Mouse (Mus musculus) urinary bladder, postnatal 4 days (tissue): ENCODE measurements around the gene Pnp.
"Not testable (repeated sequence)": the region's sequence is repeated elsewhere in the genome, so short reads cannot be mapped to it uniquely, and the experiment has no call there.

ENCODE experiments used
- DNase-seq, 2 experiments: peaks; one replicate each; pipeline ENCODE4 v3.0.0; 2021 to 2022; ENCODE audit warnings: low spot score in 2 of 2

The Pnp gene

DNA sequence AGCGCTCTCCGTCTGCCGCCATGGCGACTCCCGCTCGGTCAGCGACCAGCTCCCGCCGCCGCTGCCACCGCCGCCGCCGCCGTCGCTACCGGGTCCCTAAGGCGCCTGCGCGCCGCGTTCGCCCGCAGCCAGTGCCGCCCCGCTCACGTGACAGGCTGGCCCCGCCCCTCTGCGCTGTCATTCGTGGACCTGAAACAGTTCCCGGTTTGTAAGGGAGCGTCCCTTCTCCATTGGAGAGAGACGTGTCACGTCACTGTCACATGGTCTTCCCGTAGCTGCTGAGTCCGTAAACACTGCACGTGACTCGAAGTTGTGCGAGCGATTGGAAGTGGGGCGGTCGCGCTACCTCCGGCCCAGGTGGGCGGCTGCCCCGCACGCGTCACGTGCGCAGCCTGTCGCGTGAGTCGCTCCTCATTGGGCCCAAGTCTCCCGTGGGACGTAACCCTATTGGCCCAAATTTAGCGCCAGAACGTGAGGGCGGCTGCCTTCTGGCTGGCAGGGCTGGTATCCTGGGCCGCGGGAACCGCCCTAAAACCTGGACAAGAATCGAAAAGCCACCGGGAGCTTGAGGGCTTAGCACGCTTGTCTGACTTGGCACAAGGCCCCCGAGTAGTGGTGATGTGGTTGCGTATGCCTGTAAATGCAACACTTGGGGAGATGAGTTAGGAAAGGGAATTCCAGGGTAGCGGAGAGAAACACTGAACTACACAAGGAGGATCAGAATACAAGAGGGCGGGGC lies at the start of gene Pnp, which contains the start of gene Pip4p1:
Pnp (plus strand) TSS at position 329 of the 739 bp plus-strand sequence.
Pip4p1 (minus strand) TSS at position 103 of the 739 bp plus-strand sequence.
- peak; percentile 96 to 99 for DNase-seq

- no peak for DNase-seq
These were observed 39.3 kb upstream of the Pnp start for GRCm38 (mm10) chr14:50891621-50892020.

DNA sequence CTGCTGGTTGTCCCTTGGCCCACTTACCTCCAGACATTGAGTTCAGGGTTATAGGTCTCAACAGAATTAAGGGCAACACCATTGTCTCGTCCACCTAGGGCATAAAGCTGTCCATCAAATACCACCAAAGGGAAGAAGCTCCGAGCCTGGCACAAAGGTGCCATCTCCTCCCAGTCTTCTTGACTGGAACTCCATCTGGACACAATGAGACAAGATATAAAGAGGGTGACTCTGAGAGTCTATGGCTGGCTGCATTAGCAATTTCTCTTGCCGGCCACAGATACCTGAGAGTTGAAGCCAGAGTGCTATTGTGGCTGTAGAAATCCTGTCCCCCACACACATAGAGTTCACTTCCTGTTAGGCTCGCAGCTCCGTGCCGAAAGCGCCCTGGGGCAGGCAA lies 38.8 kb upstream of the Pnp start:
- DNase-seq = no peak

DNA sequence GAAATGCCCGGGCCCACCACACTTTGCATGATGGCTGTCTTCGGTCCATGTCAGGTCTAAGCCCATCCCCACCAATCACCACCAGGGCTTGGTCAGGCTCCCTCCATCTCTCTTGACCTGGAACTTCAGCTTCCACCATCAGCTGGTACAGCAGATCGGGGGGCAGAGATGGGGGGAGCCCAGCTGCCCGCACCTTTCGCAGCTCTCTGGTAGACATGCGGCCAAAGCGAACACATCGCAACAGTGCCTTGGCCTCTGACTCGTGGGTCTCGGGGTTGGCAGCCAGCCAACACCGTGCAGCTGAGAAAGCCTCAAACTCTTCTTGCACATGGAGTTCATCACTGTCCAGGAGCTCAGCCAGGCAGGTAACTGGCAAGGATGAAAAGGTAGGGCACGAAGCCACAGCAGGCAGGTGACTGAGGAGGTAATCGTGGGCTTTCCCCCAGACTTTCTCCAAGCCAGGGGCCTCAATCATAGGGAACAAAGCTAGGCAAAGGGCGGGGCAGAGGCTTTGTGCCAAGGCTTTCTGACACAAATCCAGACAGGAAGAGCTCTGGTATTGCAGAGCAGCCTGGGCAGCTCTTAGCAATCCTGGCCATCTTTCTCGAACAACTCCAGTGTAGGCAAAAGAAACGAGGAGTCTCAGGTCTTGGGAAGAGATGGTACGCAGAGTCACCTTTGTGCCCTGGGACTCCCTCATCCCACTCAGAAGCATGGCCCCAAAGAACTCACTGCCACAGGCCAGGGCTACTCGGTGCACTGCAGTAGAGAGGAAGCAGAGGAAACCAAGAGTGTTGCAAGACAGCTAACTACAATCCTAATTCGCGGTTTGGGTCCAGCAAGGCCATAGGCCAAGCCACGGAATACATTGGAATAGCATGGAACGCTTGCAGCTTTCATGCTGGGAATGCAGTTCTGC lies 38.1 kb upstream of the Pnp start:
- DNase-seq = no peak

DNA sequence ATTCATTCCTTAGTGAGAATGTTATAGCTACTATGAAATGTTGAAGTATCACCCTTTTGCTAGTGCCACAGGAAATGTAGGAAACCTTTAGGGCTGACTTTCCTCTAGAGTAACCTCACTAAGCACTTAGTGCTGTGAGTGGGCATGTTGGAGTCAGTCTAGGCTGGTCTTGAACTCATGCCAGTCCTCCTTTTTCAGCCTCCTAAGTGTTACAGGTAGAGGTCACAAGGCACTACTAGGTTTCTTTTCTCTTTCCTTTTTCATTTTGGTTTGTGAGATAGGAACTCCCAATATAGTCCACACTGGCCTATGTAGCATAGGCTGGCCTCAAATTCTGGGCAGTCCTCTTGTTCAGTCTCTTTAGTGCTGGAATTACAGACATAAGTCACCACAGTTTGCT lies 35.5 kb upstream of the Pnp start:
- DNase-seq = no peak

DNA sequence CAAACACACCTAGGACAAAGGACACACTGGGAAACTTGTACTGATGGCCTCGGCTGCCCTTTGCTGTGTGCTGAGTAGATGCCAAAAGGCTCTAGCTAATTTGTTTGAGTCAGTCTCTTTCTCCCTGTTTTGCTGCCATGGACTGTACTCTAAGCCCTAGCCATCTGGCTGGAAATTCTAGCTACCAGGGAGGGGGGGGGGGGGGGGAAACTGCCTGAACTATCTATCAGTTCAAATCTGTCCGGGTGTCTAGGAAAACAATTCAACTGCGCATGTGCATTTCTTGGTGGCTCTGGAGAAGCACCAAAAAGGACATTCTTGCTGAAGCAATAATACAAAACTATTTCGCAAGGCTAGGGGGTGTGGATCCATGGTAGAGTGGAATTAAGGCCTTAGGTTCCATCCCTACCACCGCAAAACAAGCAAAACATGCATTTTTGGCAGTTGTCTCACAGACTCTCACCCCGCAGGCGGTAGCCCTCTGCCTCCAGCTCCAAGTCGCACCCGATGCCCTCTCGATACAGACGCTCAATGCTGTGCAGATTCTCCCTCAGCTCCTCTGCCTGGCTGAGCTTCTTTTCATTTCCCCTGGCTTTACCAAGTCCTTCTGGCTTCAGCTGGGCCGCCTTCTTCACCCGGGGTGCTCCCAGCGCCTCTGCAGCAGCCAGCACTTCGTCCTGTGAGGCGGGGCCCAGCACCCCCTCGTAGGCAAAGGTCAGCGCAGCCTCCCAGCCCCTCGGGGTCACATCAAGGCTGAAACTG lies 34.7 kb upstream of the Pnp start:
- DNase-seq = peak in 1 of 2 experiments; percentile 31

DNA sequence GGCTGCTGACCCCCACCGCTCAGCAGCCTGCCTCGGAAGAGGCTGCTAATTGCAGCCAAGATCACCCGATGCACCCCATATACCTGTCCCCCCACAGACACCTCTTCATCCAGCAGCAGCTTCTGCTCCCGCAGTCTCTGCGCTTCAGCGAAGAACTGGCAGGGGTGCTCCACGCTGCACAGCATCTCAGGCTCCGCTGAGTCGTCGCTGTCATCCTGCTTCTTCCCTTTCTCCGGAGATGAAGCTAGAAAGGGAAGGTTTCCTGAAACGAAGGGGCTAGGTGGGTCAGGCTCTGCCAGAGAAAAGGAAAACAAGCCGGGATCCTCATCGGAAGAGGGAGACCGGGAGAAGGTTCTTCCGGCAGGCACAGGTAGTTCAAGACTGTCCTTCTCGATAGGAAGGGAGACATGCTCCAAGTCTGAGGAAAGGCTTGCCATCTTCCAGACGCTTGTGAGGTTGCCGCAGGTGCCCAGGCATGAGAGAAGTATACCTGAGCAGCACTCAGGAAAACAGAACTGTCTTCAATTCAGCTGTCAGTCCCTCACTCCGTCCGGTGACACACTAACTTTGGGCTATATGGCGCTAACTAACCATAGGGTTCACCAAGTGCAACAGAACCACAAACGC lies 34.0 kb upstream of the Pnp start:
- DNase-seq = no peak

- no peak for DNase-seq
These were observed 33.5 kb upstream of the Pnp start, which contains the start of gene Klhl33 for GRCm38 (mm10) chr14:50897374-50897765. Gene Klhl33 (minus strand): TSS chr14:50897507.

- not testable (repeated sequence) for DNase-seq
These were observed 32.9 kb upstream of the Pnp start for GRCm38 (mm10) chr14:50897992-50898391.

DNA sequence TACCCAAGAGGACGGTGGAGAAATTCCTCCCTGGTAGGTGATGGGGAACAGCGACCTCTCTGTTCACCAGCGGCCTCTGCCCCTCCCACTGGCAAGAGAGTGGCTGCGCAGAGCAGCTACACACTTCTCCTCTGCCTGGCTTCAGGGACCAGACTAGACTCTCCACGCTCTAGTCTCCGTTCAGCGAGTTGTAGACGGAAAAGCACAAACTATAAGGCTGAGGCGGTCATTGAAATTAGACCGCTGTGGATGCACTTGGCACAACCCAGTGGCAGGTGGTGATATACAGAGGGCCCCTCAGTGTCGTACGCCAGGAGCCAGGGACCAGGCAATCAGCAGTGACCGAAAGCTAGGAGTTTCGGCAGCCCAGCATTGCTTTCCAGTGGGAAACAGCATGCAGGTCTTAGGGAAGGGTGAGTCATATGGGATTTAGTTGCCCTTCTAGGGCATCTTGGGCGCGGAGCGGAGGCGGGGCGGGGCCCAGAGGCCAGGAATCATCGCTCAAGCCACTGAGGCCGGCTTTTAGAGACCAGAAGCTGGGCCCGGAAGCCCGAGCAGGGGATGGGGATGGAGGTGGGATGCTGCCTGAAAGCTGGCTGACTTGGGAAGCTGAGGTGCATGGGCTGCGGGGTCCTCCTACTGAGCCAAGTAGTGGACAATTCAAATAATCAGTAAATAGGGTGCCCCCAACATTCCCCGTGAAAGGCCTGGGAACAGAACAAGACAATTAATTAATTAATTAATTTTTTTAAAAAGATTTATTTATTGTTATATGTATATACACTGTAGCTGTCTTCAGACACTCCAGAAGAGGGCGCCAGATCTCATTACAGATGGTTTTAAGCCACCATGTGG lies 26.7 kb upstream of the Pnp start:
- DNase-seq = no peak

- no peak for DNase-seq
These were observed 26.1 kb upstream of the Pnp start for GRCm38 (mm10) chr14:50904828-50905129.

GRCm38 (mm10) chr14:50905327-50905726 lies 25.6 kb upstream of the Pnp start:
- DNase-seq = not testable (repeated sequence)

- no peak for DNase-seq
These were observed 22.8 kb upstream of the Pnp start for GRCm38 (mm10) chr14:50908126-50908525.

DNA sequence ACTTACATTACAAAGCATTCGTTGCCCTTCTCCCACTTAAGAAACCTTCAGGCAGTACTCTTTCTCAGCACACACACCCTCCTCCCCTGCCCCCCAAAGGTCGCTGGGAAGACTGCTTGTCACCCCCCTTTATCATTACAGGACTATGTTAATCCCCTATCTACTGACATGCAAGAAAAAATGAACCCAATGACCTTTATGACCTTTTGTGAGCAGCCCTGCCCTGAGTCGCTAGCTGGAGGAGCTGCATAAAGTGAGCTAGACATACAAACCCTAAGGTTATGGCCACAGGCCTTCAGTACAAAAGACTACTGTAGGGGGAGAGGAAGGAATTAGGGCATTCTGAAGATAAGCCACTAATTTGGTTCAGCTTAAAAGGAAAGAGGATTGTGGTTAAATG lies 19.5 kb upstream of the Pnp start:
- DNase-seq = no peak

DNA sequence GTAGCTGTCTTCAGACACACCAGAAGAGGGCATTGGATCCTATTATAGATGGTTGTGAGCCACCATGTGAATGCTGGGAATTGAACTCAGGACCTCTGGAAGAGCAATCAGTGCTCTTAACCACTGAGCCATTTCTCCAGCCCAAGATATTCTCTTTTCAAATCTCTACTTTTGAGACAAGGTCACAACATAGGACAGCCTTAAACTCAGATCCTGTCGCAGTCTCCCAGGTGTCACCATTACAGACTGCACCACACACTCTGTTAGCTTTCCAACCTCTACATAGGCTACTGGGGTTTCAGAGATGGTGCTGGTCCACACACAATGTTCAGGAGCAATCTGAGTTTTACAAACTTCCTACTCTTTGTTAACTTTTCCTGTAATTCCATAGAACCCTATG lies 7.4 kb upstream of the Pnp start:
- not testable (repeated sequence) for DNase-seq

DNA sequence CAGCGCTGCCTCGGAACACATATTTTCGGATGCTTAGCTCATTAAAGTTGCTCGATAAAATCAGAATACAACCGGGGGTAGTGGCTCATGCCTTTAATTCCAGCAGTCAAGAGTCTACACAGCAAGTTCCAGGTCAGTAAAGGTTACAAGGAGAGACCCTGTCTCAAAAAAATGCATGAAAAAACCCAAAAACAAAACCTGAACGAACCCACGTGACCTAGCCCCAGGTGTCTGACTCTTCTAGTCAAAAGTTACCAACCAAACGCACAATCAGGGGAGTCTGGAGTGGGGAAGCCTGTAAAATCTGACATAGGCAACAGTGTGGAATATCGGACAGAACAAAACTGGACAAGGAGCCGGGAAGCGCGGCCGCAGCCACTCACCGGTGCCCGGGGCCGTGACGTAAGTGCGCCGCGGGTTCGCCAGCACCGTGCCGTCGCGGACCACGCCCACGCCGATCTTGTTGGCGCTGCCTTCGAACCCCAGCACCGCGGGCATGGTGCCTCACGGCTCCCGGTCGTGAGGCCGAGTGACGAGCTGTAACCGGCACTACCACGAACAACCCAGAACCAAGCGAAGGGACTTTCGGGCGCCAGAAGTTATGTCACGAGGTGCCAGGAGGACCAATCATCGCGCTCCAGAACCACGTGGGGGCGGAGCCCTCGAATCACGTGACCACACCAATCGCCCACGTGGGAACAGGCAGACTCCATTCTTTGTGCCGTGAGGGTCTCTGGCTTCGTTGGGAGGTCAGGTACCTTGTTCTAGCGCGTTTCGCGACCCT lies 6.4 kb upstream of the Pnp start, which contains the start of the genes Osgep and Apex1:
Osgep (minus strand) TSS at position 613 of the 784 bp plus-strand sequence.
Apex1 (plus strand) TSS at position 688 of the 784 bp plus-strand sequence.
- DNase-seq = peak; percentile 94 to 97

- DNase-seq = no peak
These were observed 5.6 kb upstream of the Pnp start for GRCm38 (mm10) chr14:50925111-50925920.

- DNase-seq = no peak
These were observed 3.5 kb upstream of the Pnp start for GRCm38 (mm10) chr14:50927366-50927765.

DNA sequence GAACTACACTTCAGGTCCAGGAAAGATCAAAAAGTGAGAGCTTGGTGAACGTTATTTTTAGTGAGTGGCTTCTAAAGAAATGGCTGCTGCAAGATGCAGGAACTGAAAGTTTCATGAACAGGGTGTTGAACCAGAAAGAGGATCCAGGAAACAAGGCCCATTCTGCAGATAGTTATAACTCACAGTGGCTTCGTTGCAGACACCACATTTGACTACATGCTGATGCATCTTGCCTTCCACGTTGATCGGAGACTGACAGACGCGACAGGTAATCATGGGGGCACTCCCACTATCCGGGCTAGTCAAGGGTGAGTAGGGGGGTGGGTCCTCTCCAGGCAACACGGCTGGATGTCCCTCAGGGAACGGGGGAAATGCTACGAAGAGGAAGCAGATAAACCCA lies 931 bp upstream of the Pnp start:
- DNase-seq = no peak
